Mouse (Mus musculus) lung, postnatal 0 days (tissue): ENCODE data around the gene Cmpk2. TPM values are rescaled to one million over a fixed set of nuclear protein-coding genes. Genes with fewer than 3 reads are reported as not detected.

Source experiments
- ATAC-seq: fragments of 200-750 bp; cut with Nextera tagmentation; 2 replicates; pipeline ENCODE4 v1.8.0; 2017; ENCODE audit warnings: moderate library complexity
- DNase-seq: peaks from one replicate; pipeline ENCODE4 v3.0.0-alpha.2; 2016; ENCODE audit warnings: low spot score
- H3K27ac ChIP-seq: fragments of 300-500 bp; sonication (generic); 2 replicates; pipeline ENCODE4 v1.5.1; 2014; ENCODE audit warnings: antibody characterized with exemption, mild to moderate bottlenecking, low read length, mixed read lengths
- H3K27me3 ChIP-seq: fragments of 300-500 bp; sonication (generic); replicated peaks from 2 replicates; pipeline ENCODE4 v1.6.1; 2014; ENCODE audit warnings: low read length, mixed read lengths; ENCODE audit not compliant: insufficient read depth
- H3K36me3 ChIP-seq: fragments of 300-500 bp; sonication (generic); 2 replicates; pipeline ENCODE4 v1.6.1; 2014; ENCODE audit warnings: low read length, mixed read lengths; ENCODE audit not compliant: insufficient read depth
- H3K4me1 ChIP-seq: fragments of 300-500 bp; sonication (generic); 2 replicates; pipeline ENCODE4 v1.6.1; 2014; ENCODE audit warnings: antibody characterized with exemption, low read depth, low read length, mixed read lengths; ENCODE audit not compliant: insufficient read depth
- H3K4me2 ChIP-seq: fragments of 300-500 bp; sonication (generic); replicated peaks from 2 replicates; pipeline ENCODE4 v1.6.1; 2014; ENCODE audit warnings: low read depth, mild to moderate bottlenecking, low read length, moderate library complexity, mixed read lengths
- H3K4me3 ChIP-seq: fragments of 300-500 bp; sonication (generic); 2 replicates; pipeline ENCODE4 v1.5.1; 2014; ENCODE audit warnings: low read depth, low read length
- H3K9ac ChIP-seq: fragments of 300-500 bp; sonication (generic); replicated peaks from 2 replicates; pipeline ENCODE4 v1.6.1; 2014; ENCODE audit warnings: low read depth, mild to moderate bottlenecking
- H3K9me3 ChIP-seq: fragments of 300-500 bp; sonication (generic); 2 replicates; pipeline ENCODE4 v1.6.1; 2016; ENCODE audit warnings: low read length, mixed read lengths
- CTCF ChIP-seq: IDR thresholded peaks from 2 replicates; pipeline ENCODE4 v1.5.1; 2016; ENCODE audit warnings: antibody characterized with exemption, mild to moderate bottlenecking
- EP300 ChIP-seq: IDR thresholded peaks from 2 replicates; pipeline ENCODE4 v1.6.1; 2016; ENCODE audit warnings: antibody characterized with exemption, mild to moderate bottlenecking, control low read depth
- WGBS: fragments of 180-500 bp; shearing (Covaris S2); extraction: QIAGEN DNeasy Blood & Tissue Kit; methylation state at CpG from one replicate; pipeline ENCODE4 v1.1.7; 2014; 5-methylcytosine and 5-hydroxymethylcytosine counted together
- polyA plus RNA-seq: library from polyadenylated mRNA; unstranded; fragments of >200 nt; fragmentation: Nextera tagmentation; extraction: Ambion mirVana; gene quantifications from 2 replicates; pipeline ENCODE4 v1.2.1, GENCODE M21; 2015

Cmpk2 gene
- polyA plus RNA-seq, 1 experiment from 2014 or later, result 9.9 TPM

DNA sequence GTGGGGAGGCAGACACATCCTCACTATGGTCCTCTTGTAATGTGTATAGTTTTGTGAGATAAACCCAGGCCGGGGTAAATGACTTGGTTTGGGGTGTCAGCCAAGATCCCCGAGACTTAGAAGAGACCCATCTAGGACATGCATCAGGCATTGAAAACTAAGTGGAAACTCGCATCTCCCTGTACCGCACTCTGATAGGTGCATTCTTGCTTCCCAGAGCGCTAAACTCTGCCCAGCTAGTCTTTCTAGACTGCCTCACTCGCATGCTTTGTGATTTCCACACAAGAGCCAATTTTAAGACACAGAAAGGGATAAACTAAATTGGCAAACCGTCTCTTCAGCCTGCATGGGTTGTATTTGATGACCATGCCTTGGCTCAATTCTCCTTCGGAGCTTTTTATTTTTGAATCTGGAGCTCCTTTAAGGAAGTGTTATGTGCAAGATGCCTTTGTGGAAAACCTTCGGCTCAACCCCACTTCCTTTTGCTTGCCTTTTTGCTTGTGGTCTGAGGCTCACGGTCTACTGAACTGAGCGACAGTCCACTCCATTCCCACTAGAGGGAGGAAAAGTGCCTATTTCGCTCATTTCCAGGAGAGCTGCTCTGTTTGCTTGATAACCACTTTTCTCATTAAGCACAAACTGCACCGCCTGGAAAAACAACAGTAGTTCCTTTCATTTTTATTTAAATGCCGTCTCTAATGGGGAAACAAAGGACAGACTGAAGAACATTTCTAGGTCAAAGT lies 19.0 kb downstream of the Cmpk2 start:
- no peak; the same call in 1 of the 2 replicates for ATAC-seq
- no peak for TF ChIP-seq EP300
- TF ChIP-seq CTCF, result peak; percentile 74
- H3K27me3 ChIP-seq, result no peaks in the 10 kb centered on the region
- peak; percentile 75 for DNase-seq
- no peaks in the 10 kb centered on the region for H3K36me3 ChIP-seq
- H3K4me1 ChIP-seq, result no peaks in the 10 kb centered on the region
- no peak overlapping the region for H3K4me2 ChIP-seq
- no peak overlapping the region for H3K9ac ChIP-seq
- H3K9me3 ChIP-seq, result no peaks in the 10 kb centered on the region
- H3K27ac ChIP-seq, result no peak overlapping the region
- WGBS, result 45% methylated on average over 14 of the region's 14 CpGs
- no peak overlapping the region for H3K4me3 ChIP-seq

GRCm38 (mm10) chr12:26488617-26489274 lies 19.7 kb downstream of the Cmpk2 start:
- ATAC-seq (no peak), DNase-seq (no peak)
- 48% methylated on average over 5 of the region's 5 CpGs for WGBS
- Histone ChIP-seq H3K9ac (no peak overlapping the region), H3K9me3 (no peaks in the 10 kb centered on the region), H3K4me3 (no peak overlapping the region), H3K27ac (no peak overlapping the region), H3K27me3 (no peaks in the 10 kb centered on the region), H3K4me2 (no peak overlapping the region), H3K4me1 (no peaks in the 10 kb centered on the region), H3K36me3 (no peaks in the 10 kb centered on the region)
- TF ChIP-seq CTCF (no peak), EP300 (no peak)

- Histone ChIP-seq H3K27ac (no peak overlapping the region), H3K9ac (no peak overlapping the region), H3K36me3 (no peaks in the 10 kb centered on the region), H3K4me2 (no peak overlapping the region), H3K27me3 (no peaks in the 10 kb centered on the region), H3K4me3 (no peak overlapping the region), H3K9me3 (no peaks in the 10 kb centered on the region), H3K4me1 (no peaks in the 10 kb centered on the region)
- no peak for ATAC-seq
- WGBS, result 90% methylated on average over 1 of the region's 1 CpGs
- peak; percentile 50 for TF ChIP-seq CTCF
- TF ChIP-seq EP300, result no peak
- no peak for DNase-seq
Observed at GRCm38 (mm10) chr12:26489942-26490341, 20.9 kb downstream of the Cmpk2 start.

GRCm38 (mm10) chr12:26501042-26501441 lies 32.0 kb downstream of the Cmpk2 start:
- H3K4me3 ChIP-seq, result no peak overlapping the region
- 78% methylated on average over 3 of the region's 3 CpGs for WGBS
- no peaks in the 10 kb centered on the region for H3K36me3 ChIP-seq
- no peaks in the 10 kb centered on the region for H3K27me3 ChIP-seq
- no peaks in the 10 kb centered on the region for H3K4me1 ChIP-seq
- TF ChIP-seq EP300, result no peak
- no peak for TF ChIP-seq CTCF
- H3K9ac ChIP-seq, result no peak overlapping the region
- no peak overlapping the region for H3K4me2 ChIP-seq
- no peak for ATAC-seq
- H3K27ac ChIP-seq, result no peak overlapping the region
- no peak for DNase-seq
- H3K9me3 ChIP-seq, result no peaks in the 10 kb centered on the region

DNA sequence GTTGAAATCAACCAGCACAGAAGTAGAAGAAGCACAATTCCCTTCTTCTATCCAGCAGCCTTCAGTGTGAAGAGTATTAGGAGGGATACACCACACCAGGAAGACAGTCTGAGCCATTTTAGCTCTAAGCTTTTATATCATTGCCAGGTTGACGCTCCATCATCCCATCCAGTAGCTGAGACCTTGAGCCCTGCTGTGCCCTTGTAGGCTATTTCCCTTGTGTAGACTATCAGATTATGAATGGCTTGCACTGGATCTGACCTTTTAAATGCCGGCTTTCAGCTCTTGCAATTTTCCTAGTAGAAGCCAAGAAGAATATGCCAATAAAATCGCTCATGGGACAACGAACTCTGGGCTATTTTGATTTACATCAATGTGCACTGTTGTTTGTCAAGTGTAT lies 42.0 kb downstream of the Cmpk2 start:
- no peak for TF ChIP-seq EP300
- no peak for TF ChIP-seq CTCF
- H3K4me1 ChIP-seq, result no peaks in the 10 kb centered on the region
- H3K4me3 ChIP-seq, result no peak overlapping the region
- ATAC-seq (no peak), DNase-seq (no peak)
- no peak overlapping the region for H3K27ac ChIP-seq
- no peaks in the 10 kb centered on the region for H3K9me3 ChIP-seq
- WGBS, result 89% methylated on average over 4 of the region's 4 CpGs
- no peak overlapping the region for H3K4me2 ChIP-seq
- no peaks in the 10 kb centered on the region for H3K36me3 ChIP-seq
- no peak overlapping the region for H3K9ac ChIP-seq
- H3K27me3 ChIP-seq, result no peaks in the 10 kb centered on the region

DNA sequence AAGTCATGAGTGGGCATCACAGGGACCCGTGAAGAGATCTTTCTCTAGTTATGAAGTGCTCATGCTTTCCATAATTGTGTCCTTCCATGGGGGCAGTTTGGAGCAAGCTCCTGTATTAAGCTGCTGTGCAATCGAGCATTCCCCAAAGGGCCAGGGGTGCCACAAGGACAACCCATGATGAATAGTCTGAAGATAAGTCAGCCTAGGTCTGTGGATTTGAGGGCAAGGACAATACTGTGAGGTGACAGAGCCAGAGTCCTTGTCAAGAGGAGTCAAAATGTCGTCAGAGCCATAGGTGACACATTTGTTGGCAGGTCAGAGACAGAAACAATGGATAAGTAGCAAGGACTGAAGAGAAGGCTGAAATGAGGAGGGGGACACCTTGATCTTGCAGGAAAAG lies 49.2 kb downstream of the Cmpk2 start:
- ATAC-seq (no peak), DNase-seq (no peak)
- 59% methylated on average over 3 of the region's 3 CpGs for WGBS
- Histone ChIP-seq H3K4me2 (no peak overlapping the region), H3K4me1 (no peaks in the 10 kb centered on the region), H3K36me3 (no peaks in the 10 kb centered on the region), H3K27ac (no peak overlapping the region), H3K4me3 (no peak overlapping the region), H3K9ac (no peak overlapping the region), H3K9me3 (no peaks in the 10 kb centered on the region), H3K27me3 (no peaks in the 10 kb centered on the region)
- TF ChIP-seq EP300 (no peak), CTCF (no peak)
